Mouse (Mus musculus) heart, embryonic 15.5 days (tissue): Measurements from ENCODE around the gene Cdca4. TPM values are rescaled to one million over a fixed set of nuclear protein-coding genes. Genes with fewer than 3 reads are reported as not detected.

Experiments used
- ATAC-seq: fragments of 200-750 bp; cut with Nextera tagmentation; replicated peaks from 2 replicates; pipeline ENCODE4 v1.8.0; 2017; ENCODE audit warnings: low read depth, moderate TSS enrichment; ENCODE audit not compliant: insufficient number of reproducible peaks, insufficient read depth, low FRiP score
- H3K27ac ChIP-seq: fragments of 300-500 bp; sonication (generic); 2 replicates; pipeline ENCODE4 v1.5.1; 2015; ENCODE audit warnings: mild to moderate bottlenecking, inconsistent platforms
- H3K27me3 ChIP-seq: fragments of 300-500 bp; sonication (generic); 2 replicates; pipeline ENCODE4 v1.6.1; 2015; ENCODE audit warnings: inconsistent platforms
- H3K36me3 ChIP-seq: fragments of 300-500 bp; sonication (generic); 2 replicates; pipeline ENCODE4 v1.6.1; 2015; ENCODE audit warnings: mild to moderate bottlenecking, inconsistent platforms
- H3K4me1 ChIP-seq: fragments of 300-500 bp; sonication (generic); replicated peaks from 2 replicates; pipeline ENCODE4 v1.6.1; 2015; ENCODE audit warnings: inconsistent platforms
- H3K4me2 ChIP-seq: fragments of 300-500 bp; sonication (generic); 2 replicates; pipeline ENCODE4 v1.6.1; 2015; ENCODE audit warnings: inconsistent platforms, mild to moderate bottlenecking, moderate library complexity
- H3K4me3 ChIP-seq: fragments of 300-500 bp; sonication (generic); 2 replicates; pipeline ENCODE4 v1.5.1; 2015; ENCODE audit warnings: mild to moderate bottlenecking, inconsistent platforms
- H3K9ac ChIP-seq: fragments of 300-500 bp; sonication (generic); 2 replicates; pipeline ENCODE4 v1.6.1; 2015; ENCODE audit warnings: mild to moderate bottlenecking, inconsistent platforms
- H3K9me3 ChIP-seq: fragments of 300-500 bp; sonication (generic); replicated peaks from 2 replicates; pipeline ENCODE4 v1.6.1; 2016; ENCODE audit warnings: inconsistent platforms
- WGBS: fragments of 180-500 bp; shearing (Covaris S2); methylation state at CpG from one replicate; pipeline ENCODE4 v1.1.7; 2015; ENCODE audit warnings: mixed read lengths; 5-methylcytosine and 5-hydroxymethylcytosine counted together
- polyA plus RNA-seq: library from polyadenylated mRNA; unstranded; fragments of >200 nt; fragmentation: Nextera tagmentation; extraction: Ambion mirVana; gene quantifications from 2 replicates; pipeline ENCODE4 v1.2.1, GENCODE M21; 2015

Gene Cdca4
- polyA plus RNA-seq, 1 experiment from 2014 or later, result 34.6 TPM

DNA sequence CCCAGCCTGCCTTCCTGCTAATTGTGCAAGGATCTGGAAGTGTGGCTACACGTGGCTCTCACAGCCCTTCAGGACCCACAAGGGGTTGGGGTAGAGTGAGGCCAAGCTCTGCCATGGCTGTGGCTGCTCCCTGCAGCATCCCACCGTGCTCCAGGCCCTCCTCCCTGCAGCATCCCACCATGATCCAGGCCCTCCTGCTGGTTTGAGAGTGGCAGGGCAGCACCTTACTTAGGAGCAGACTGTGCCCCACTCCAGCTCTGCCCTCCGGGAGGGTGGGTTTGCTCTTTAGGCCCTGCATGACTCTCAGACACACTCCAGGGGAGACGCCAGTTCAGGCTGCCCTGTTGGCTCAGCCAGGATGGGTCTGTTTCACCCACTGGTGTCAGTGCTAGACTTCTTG is 58.8 kb downstream of the Cdca4 start:
- 74% methylated on average over 4 of the region's 4 CpGs for whole genome bisulfite sequencing
- Histone ChIP-seq H3K4me3 (no peak overlapping the region), H3K9ac (no peak overlapping the region), H3K4me2 (no peak overlapping the region), H3K27ac (no peak overlapping the region), H3K36me3 (no peaks in the 10 kb centered on the region), H3K9me3 (no peaks in the 10 kb centered on the region; the same call in 1 of the 2 replicates), H3K4me1 (peaks cover 7% of the 10 kb centered on the region; the same call in 1 of the 2 replicates), H3K27me3 (peaks cover 5% of the 10 kb centered on the region; the same call in 1 of the 2 replicates)
- ATAC-seq, result no peak

Other genes starting within 250 kb of the Cdca4 start
- gene Inf2, start 240.6 kb downstream of the Cdca4 start, polyA plus RNA-seq, result 3.1 and 3.4 TPM in 2 replicates
- 85.8 and 93.7 TPM in 2 replicates for gene Adssl1, start 209.4 kb downstream of the Cdca4 start, polyA plus RNA-seq
- gene Siva1, start 184.7 kb downstream of the Cdca4 start, polyA plus RNA-seq, result 95.4 and 142 TPM in 2 replicates
- gene Akt1, start 154.5 kb downstream of the Cdca4 start, polyA plus RNA-seq, result 139 and 169 TPM in 2 replicates
- 4.8 and 7.6 TPM in 2 replicates for gene Zbtb42, start 150.6 kb downstream of the Cdca4 start, polyA plus RNA-seq
- 4.8 and 7.9 TPM in 2 replicates for gene Cep170b, start 109.0 kb downstream of the Cdca4 start, polyA plus RNA-seq
- gene Pld4, start 68.8 kb downstream of the Cdca4 start, polyA plus RNA-seq, result 7.2 and 34.0 TPM in 2 replicates
- 2.1 and 2.4 TPM in 2 replicates for gene Ahnak2, start 26.8 kb downstream of the Cdca4 start, polyA plus RNA-seq
- gene Clba1, start 20.5 kb downstream of the Cdca4 start, polyA plus RNA-seq, result 5.7 and 7.3 TPM in 2 replicates
- 0.19 and 2.2 TPM in 2 replicates for gene Gpr132, start 38.8 kb upstream of the Cdca4 start, polyA plus RNA-seq
- gene Jag2, start 100.4 kb upstream of the Cdca4 start, polyA plus RNA-seq, result 3.7 and 6.6 TPM in 2 replicates
- gene Nudt14, start 112.7 kb upstream of the Cdca4 start, polyA plus RNA-seq, result 32.1 and 48.3 TPM in 2 replicates
- gene Btbd6, start 147.1 kb upstream of the Cdca4 start, polyA plus RNA-seq, result 19.4 and 23.5 TPM in 2 replicates
- gene Brf1, start 171.3 kb upstream of the Cdca4 start, polyA plus RNA-seq, result 30.2 and 47.2 TPM in 2 replicates
- gene Pacs2, start 185.1 kb upstream of the Cdca4 start, polyA plus RNA-seq, result 6.9 and 9.0 TPM in 2 replicates
- not detected in 2 replicates for gene Tex22, start 245.1 kb upstream of the Cdca4 start, polyA plus RNA-seq